Mouse (Mus musculus): ENCODE measurements around the gene Gldc.

GRCm38 (mm10) chr19:30108616-30109015, 66.6 kb downstream of the Gldc start:
- TF ChIP-seq CTCF (IDR thresholded peaks at IDR 0.05; ENCODE audit: low read depth, low read length) (no peak), TAL1 (conservative IDR thresholded peaks at IDR 0.05; ENCODE audit: low read depth, low read length) (no peak), GATA1 (IDR thresholded peaks at IDR 0.05; ENCODE audit: borderline replicate concordance, low read length) (no peak), GATA2 (IDR thresholded peaks at IDR 0.05; ENCODE audit: borderline replicate concordance, low read depth, low read length) (no peak)

Measured in G1E (cell line).